In genomic region chr9:120934821-120935633, GRCm38 (mm10) we compare ENCODE assay signal across 7 mouse cellular contexts. TPM values are rescaled to one million over a fixed set of nuclear protein-coding genes. Genes with fewer than 3 reads are reported as not detected.
DNase-seq lines count a peak whose midpoint lies in the region; ATAC-seq and TF ChIP-seq lines count a peak whose summit lies in the region.

No protein-coding gene starts in this region.

- peak overlapping the region; percentile 69 for H3K4me2 ChIP-seq in kidney, postnatal 0 days (ENCODE audit: low read length)

- peak overlapping the region; percentile 100 for H3K4me3 ChIP-seq in MEL (ENCODE audit: control insufficient read depth in 1 of 2, insufficient read depth in 1 of 2, low read depth in 2 of 2, low read length in 2 of 2)
- peak overlapping the region; percentile 87 for H3K4me3 ChIP-seq in kidney, postnatal 0 days (replicated peaks; ENCODE audit: low read depth, low read length)

- no peak for TF ChIP-seq CTCF in MEL (IDR thresholded peaks at IDR 0.05 in 2 of 3, conservative IDR thresholded peaks at IDR 0.05 in 1 of 3; ENCODE audit: control insufficient read depth in 1 of 3, insufficient read depth in 1 of 3, low read depth in 2 of 3, low read length in 3 of 3, poor library complexity in 1 of 3, severe bottlenecking in 1 of 3)
- TF ChIP-seq CTCF in kidney, postnatal 0 days (IDR thresholded peaks at IDR 0.05; ENCODE audit: low read depth): no peak

- DNase-seq in CD4-positive helper T cell, adult 2 months (ENCODE audit: low read depth, low spot score): peak; percentile 24
- DNase-seq in MEL (ENCODE audit: low read depth, low spot score): peak; percentile 57
- DNase-seq in kidney, postnatal 0 days (ENCODE audit: low spot score): peak; percentile 22
- peak; percentile 34 for DNase-seq in neural tube, embryonic 10.5 days (ENCODE audit: extremely low spot score, low spot score)
- DNase-seq in spleen, adult 12 weeks (ENCODE audit: low spot score): no peak
- DNase-seq in left cerebral cortex, postnatal 10 days (ENCODE audit: extremely low spot score in 1 of 2, low spot score in 2 of 2): no peak

- no peak for TF ChIP-seq RAD21 in MEL (IDR thresholded peaks at IDR 0.05; ENCODE audit: low read depth, low read length)

- H3K9ac ChIP-seq in MEL (ENCODE audit: control insufficient read depth, low read depth, low read length, poor library complexity, severe bottlenecking): peak overlapping the region; percentile 98
- H3K9ac ChIP-seq in kidney, postnatal 0 days (ENCODE audit: low read depth, low read length): peak overlapping the region; percentile 99

- H3K27ac ChIP-seq in MEL (ENCODE audit: control insufficient read depth, low read depth, low read length): peak overlapping the region; percentile 31
- H3K27ac ChIP-seq in kidney, postnatal 0 days: peak overlapping the region; percentile 97

- TF ChIP-seq EP300 in MEL (IDR thresholded peaks at IDR 0.05; ENCODE audit: low read depth in 1 of 2, low read length in 2 of 2): no peak

- H3K4me1 ChIP-seq in MEL (ENCODE audit: control insufficient read depth in 1 of 2, insufficient read depth in 2 of 2, low read length in 2 of 2): peaks cover 3 to 19% of the 10 kb centered on the region in 2 experiments
- peaks cover 28% of the 10 kb centered on the region for H3K4me1 ChIP-seq in kidney, postnatal 0 days (replicated peaks; ENCODE audit: insufficient read depth, low read length)

- peaks cover 64% of the 10 kb centered on the region for H3K79me2 ChIP-seq in MEL (ENCODE audit: control insufficient read depth, insufficient read depth, low read length, poor library complexity)

- peak; percentile 1; the same call in 1 of the 2 replicates for ATAC-seq in granulocyte monocyte progenitor cell, adult 5-6 weeks (replicated peaks; ENCODE audit: poor library complexity, severe bottlenecking)
- ATAC-seq in kidney, postnatal 0 days (replicated peaks; ENCODE audit: low FRiP score, low read depth): no peak

- WGBS in kidney, postnatal 0 days: 2% methylated on average over 14 of the region's 14 CpGs

- 0 out of 4 replicates have a peak, but pooled peaks of 1 of the 2 experiments have one; percentile 13 for TF ChIP-seq POLR2A in MEL (IDR thresholded peaks at IDR 0.05; ENCODE audit: control insufficient read depth in 1 of 2, insufficient read depth in 1 of 2, low read depth in 1 of 2, low read length in 2 of 2, poor library complexity in 1 of 2)

- peaks cover 14 to 24% of the 10 kb centered on the region in 2 experiments for H3K36me3 ChIP-seq in MEL (ENCODE audit: control insufficient read depth in 1 of 2, insufficient read depth in 2 of 2, low read length in 2 of 2)
- no peaks in the 10 kb centered on the region for H3K36me3 ChIP-seq in kidney, postnatal 0 days (ENCODE audit: insufficient read depth, low read length)

- no peaks in the 10 kb centered on the region for H3K27me3 ChIP-seq in MEL (ENCODE audit: control insufficient read depth in 1 of 2, insufficient read depth in 2 of 2, low read length in 2 of 2)
- H3K27me3 ChIP-seq in kidney, postnatal 0 days (ENCODE audit: insufficient read depth, low read length): no peaks in the 10 kb centered on the region

- no peaks in the 10 kb centered on the region for H3K9me3 ChIP-seq in MEL (replicated peaks; ENCODE audit: insufficient read depth, low read length)
- no peaks in the 10 kb centered on the region for H3K9me3 ChIP-seq in kidney, postnatal 0 days (replicated peaks; ENCODE audit: low read length)

- intact Hi-C loops in left cerebral cortex, postnatal 10 days (cut with DNase I): loop anchor here (5.0 kb wide), 2 partner anchors 88 to 158 kb away; no protein-coding TSS in a partner anchor

TF ChIP-seq in MEL, 35 proteins besides CTCF, POLR2A, EP300 and RAD21:
- TF ChIP-seq ETS1 (IDR thresholded peaks at IDR 0.05; ENCODE audit: low read depth, low read length): no peak
- no peak for TF ChIP-seq TCF12 (IDR thresholded peaks at IDR 0.05; ENCODE audit: low read depth, low read length)
- TF ChIP-seq USF2 (IDR thresholded peaks at IDR 0.05; ENCODE audit: borderline replicate concordance in 1 of 2, insufficient read depth in 1 of 2, low read depth in 1 of 2, low read length in 2 of 2): 0 out of 4 replicates have a peak, but pooled peaks of 1 of the 2 experiments have one; percentile 31
- 0 out of 2 replicates have a peak, but pooled peaks have one; percentile 4 for TF ChIP-seq MAX (IDR thresholded peaks at IDR 0.05; ENCODE audit: low read length)
- peak; percentile 80 for TF ChIP-seq USF1 (IDR thresholded peaks at IDR 0.05; ENCODE audit: low read depth, low read length)
TF ChIP-seq in MEL: peak in this region for 3.

RNA-seq across cellular contexts. Expression of gene Ctnnb1, which starts 6.0 kb away (rescaled TPM):
- total RNA-seq in MEL (2012; rRNA removed): 269 and 302 TPM in 2 replicates
- 100 to 1,000 TPM; 377 to 701 TPM for polyA plus RNA-seq in MEL (2012; ENCODE audit: insufficient read depth in 1 of 2, insufficient read length in 2 of 2, low read depth in 1 of 2, low replicate concordance in 2 of 2, missing spikeins in 1 of 2)
- 263 and 299 TPM in 2 replicates for total RNA-seq in granulocyte monocyte progenitor cell, adult 5-6 weeks (2014; fragmentation: Nextera tagmentation)
- total RNA-seq in granulocyte monocyte progenitor cell, adult 5-6 weeks (2017): 436 and 469 TPM in 2 replicates
- polyA plus RNA-seq in kidney, postnatal 0 days (2015; fragmentation: Nextera tagmentation; extraction: Ambion mirVana): 460 and 470 TPM in 2 replicates
- total RNA-seq in left cerebral cortex, postnatal 10 days (2021): 100 to 1,000 TPM; 681 to 724 TPM

Comparison
In these comparisons a context has a peak if more than half of its experiments do, and no peak if none do; other contexts are left out.
1. DNase-seq: peak in CD4-positive helper T cell, adult 2 months (single experiment), MEL (single experiment), kidney, postnatal 0 days (single experiment) and neural tube, embryonic 10.5 days (single experiment); none in spleen, adult 12 weeks (single experiment) and left cerebral cortex, postnatal 10 days (0 of 2).